Mouse (Mus musculus): Measurements from ENCODE around the gene Ccdc194.
A peak's percentile ranks its signal among the peaks of the same experiment; 100 is the strongest.

Ccdc194 gene

GRCm38 (mm10) chr8:71511644-71512043 lies 13.9 kb downstream of the Ccdc194 start, which contains the start of gene Plvap:
TSS of gene Plvap (minus strand) at chr8:71511752.
- DNase-seq (ENCODE audit: low spot score), result no peak

- no peak for DNase-seq (ENCODE audit: low spot score)
These were observed 16.2 kb downstream of the Ccdc194 start for GRCm38 (mm10) chr8:71509316-71509715.

- peak; percentile 72 for DNase-seq (ENCODE audit: low spot score)
These were observed 17.9 kb downstream of the Ccdc194 start for GRCm38 (mm10) chr8:71507589-71508104.

- DNase-seq (ENCODE audit: low spot score), result no peak
These were observed 19.5 kb downstream of the Ccdc194 start for GRCm38 (mm10) chr8:71505979-71506378.

GRCm38 (mm10) chr8:71505326-71505725 lies 20.2 kb downstream of the Ccdc194 start:
- DNase-seq (ENCODE audit: low spot score), result no peak

- DNase-seq (ENCODE audit: low spot score), result no peak
These were observed 21.2 kb downstream of the Ccdc194 start for GRCm38 (mm10) chr8:71504349-71504748.

GRCm38 (mm10) chr8:71498816-71499690 lies 26.5 kb downstream of the Ccdc194 start:
- no peak for DNase-seq (ENCODE audit: low spot score)

- DNase-seq (ENCODE audit: low spot score), result no peak
These were observed 27.5 kb downstream of the Ccdc194 start for GRCm38 (mm10) chr8:71497881-71498501.

- DNase-seq (ENCODE audit: low spot score), result no peak
These were observed 28.4 kb downstream of the Ccdc194 start for GRCm38 (mm10) chr8:71497077-71497645.

- DNase-seq (ENCODE audit: low spot score), result peak; percentile 69
These were observed 29.0 kb downstream of the Ccdc194 start for GRCm38 (mm10) chr8:71496481-71496880.

GRCm38 (mm10) chr8:71495811-71496210 lies 29.7 kb downstream of the Ccdc194 start:
- DNase-seq (ENCODE audit: low spot score), result no peak

GRCm38 (mm10) chr8:71495039-71495438 lies 30.5 kb downstream of the Ccdc194 start:
- DNase-seq (ENCODE audit: low spot score), result peak; percentile 80

GRCm38 (mm10) chr8:71488454-71488853 lies 37.1 kb downstream of the Ccdc194 start:
- DNase-seq (ENCODE audit: low spot score), result peak; percentile 91

GRCm38 (mm10) chr8:71487691-71488445 lies 37.6 kb downstream of the Ccdc194 start, which contains the start of gene Gtpbp3:
TSS of gene Gtpbp3 (plus strand) at chr8:71488103.
- peak; percentile 82 for DNase-seq (ENCODE audit: low spot score)

GRCm38 (mm10) chr8:71486136-71486529 lies 39.4 kb downstream of the Ccdc194 start:
- no peak for DNase-seq (ENCODE audit: low spot score)

- DNase-seq (ENCODE audit: low spot score), result peak; percentile 86
These were observed 40.1 kb downstream of the Ccdc194 start, which contains the start of gene Ano8 for GRCm38 (mm10) chr8:71485142-71486135. TSS of gene Ano8 (minus strand) at chr8:71485963.

GRCm38 (mm10) chr8:71484736-71485135 lies 40.8 kb downstream of the Ccdc194 start:
- no peak for DNase-seq (ENCODE audit: low spot score)

- peak; percentile 85 for DNase-seq (ENCODE audit: low spot score)
These were observed 41.6 kb downstream of the Ccdc194 start for GRCm38 (mm10) chr8:71483932-71484331.

GRCm38 (mm10) chr8:71478943-71479342 lies 46.6 kb downstream of the Ccdc194 start:
- DNase-seq (ENCODE audit: low spot score), result no peak

GRCm38 (mm10) chr8:71477196-71477845 lies 48.2 kb downstream of the Ccdc194 start:
- no peak for DNase-seq (ENCODE audit: low spot score)

Measured in testis, postnatal 14 days (tissue).